Mouse (Mus musculus) midbrain, embryonic 16.5 days (tissue): Measurements from ENCODE around the gene Ppp1r32. TPM values are rescaled to one million over a fixed set of nuclear protein-coding genes. Genes with fewer than 3 reads are reported as not detected.

ENCODE experiments used
- ATAC-seq: fragments of 200-750 bp; cut with Nextera tagmentation; 2 replicates; pipeline ENCODE4 v1.8.0; 2017; ENCODE audit warnings: moderate TSS enrichment
- H3K27ac ChIP-seq: fragments of 300-500 bp; sonication (generic); 2 replicates; pipeline ENCODE4 v1.5.1; 2014; ENCODE audit warnings: mild to moderate bottlenecking, low read length, mixed read lengths
- H3K27me3 ChIP-seq: fragments of 300-500 bp; sonication (generic); 2 replicates; pipeline ENCODE4 v1.6.1; 2014; ENCODE audit warnings: low read depth, low read length, mixed read lengths; ENCODE audit not compliant: control insufficient read depth, insufficient read depth
- H3K36me3 ChIP-seq: fragments of 300-500 bp; sonication (generic); 2 replicates; pipeline ENCODE4 v1.6.1; 2014; ENCODE audit warnings: mild to moderate bottlenecking, low read length, moderate library complexity, mixed read lengths; ENCODE audit not compliant: control insufficient read depth, insufficient read depth
- H3K4me1 ChIP-seq: fragments of 300-500 bp; sonication (generic); 2 replicates; pipeline ENCODE4 v1.6.1; 2014; ENCODE audit warnings: mild to moderate bottlenecking, low read length, mixed read lengths; ENCODE audit not compliant: control insufficient read depth, insufficient read depth
- H3K4me2 ChIP-seq: fragments of 300-500 bp; sonication (generic); 2 replicates; pipeline ENCODE4 v1.6.1; 2014; ENCODE audit warnings: mild to moderate bottlenecking, low read length, mixed read lengths
- H3K4me3 ChIP-seq: fragments of 300-500 bp; sonication (generic); 2 replicates; pipeline ENCODE4 v1.5.1; 2014; ENCODE audit warnings: low read depth, mild to moderate bottlenecking, low read length, moderate library complexity, mixed read lengths
- H3K9ac ChIP-seq: fragments of 300-500 bp; sonication (generic); 2 replicates; pipeline ENCODE4 v1.6.1; 2014; ENCODE audit warnings: low read depth, low read length, mixed read lengths
- H3K9me3 ChIP-seq: fragments of 300-500 bp; sonication (generic); replicated peaks from 2 replicates; pipeline ENCODE4 v1.6.1; 2014; ENCODE audit warnings: mild to moderate bottlenecking, low read length, mixed read lengths; ENCODE audit not compliant: control insufficient read depth, poor library complexity, severe bottlenecking
- WGBS: fragments of 180-500 bp; shearing (Covaris S2); extraction: QIAGEN DNeasy Blood & Tissue Kit; methylation state at CpG from one replicate; pipeline ENCODE4 v1.1.7; 2014; 5-methylcytosine and 5-hydroxymethylcytosine counted together
- polyA plus RNA-seq: library from polyadenylated mRNA; unstranded; fragments of >200 nt; fragmentation: Nextera tagmentation; extraction: Ambion mirVana; gene quantifications from 2 replicates; pipeline ENCODE4 v1.2.1, GENCODE M21; 2015

Gene Ppp1r32
- polyA plus RNA-seq, 1 experiment from 2014 or later = 5.9 TPM

DNA sequence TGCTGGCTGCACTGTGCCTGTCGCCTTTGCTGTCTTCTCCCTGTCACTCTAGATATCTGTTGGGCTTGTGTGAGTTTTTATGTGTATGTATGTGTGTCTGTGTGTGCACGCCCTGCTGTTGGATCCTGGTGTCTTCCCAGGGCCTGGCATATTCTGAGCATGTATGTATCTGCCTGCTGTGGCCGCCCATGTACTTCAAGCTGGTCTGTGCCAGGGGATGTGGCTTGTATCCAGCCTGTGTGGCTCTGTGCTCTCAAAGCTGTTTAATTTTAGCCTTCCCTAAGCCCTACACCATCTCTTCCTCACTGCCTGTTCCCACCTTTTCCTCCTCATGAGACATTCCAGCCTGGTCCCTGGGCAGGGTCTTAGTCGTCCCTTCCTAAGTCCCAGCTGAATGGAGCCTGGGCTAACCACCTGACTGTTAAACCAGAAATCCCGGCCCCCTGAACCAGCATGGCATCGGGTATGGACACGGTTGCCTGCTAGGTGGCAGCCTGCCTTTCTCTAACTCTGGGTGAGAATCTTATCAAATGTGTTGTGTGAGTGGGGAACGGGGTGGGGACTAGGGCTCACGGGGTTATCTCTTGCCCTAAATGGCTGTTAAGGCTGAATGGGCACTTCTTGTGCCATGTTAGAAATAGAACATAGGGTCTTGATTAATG, 48.7 kb downstream of the Ppp1r32 start:
- Histone ChIP-seq H3K4me1 (0 out of 2 replicates have a peak, but pooled peaks cover 3% of the 10 kb centered on the region), H3K27ac (no peak overlapping the region), H3K4me2 (no peak overlapping the region), H3K9ac (no peak overlapping the region), H3K27me3 (no peaks in the 10 kb centered on the region), H3K9me3 (no peaks in the 10 kb centered on the region), H3K36me3 (peaks cover 2% of the 10 kb centered on the region; the same call in 1 of the 2 replicates), H3K4me3 (no peak overlapping the region)
- WGBS = 62% methylated on average over 9 of the region's 9 CpGs
- ATAC-seq = no peak

DNA sequence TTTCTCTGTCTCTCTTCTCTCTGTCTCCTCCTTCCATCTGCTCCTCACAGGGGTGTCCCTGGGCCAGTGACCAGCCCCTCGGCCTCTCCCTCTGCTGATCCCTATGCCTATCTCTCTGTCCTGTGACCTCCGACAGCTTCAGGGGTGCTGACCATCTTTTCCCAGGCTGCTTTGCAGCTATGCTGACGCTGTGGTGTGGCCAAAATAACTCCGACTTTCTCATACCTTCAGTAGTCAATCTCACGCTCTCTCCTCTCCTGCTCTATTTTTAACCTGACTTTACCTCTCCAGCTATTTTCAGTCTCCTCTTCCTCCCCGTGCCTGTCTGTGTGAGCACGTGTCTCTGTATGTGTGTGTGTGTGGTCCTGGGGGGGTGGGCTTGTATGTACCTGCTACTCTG, 49.5 kb downstream of the Ppp1r32 start:
- Histone ChIP-seq H3K9me3 (no peaks in the 10 kb centered on the region), H3K27ac (no peak overlapping the region), H3K9ac (no peak overlapping the region), H3K27me3 (no peaks in the 10 kb centered on the region), H3K4me1 (0 out of 2 replicates have a peak, but pooled peaks cover 3% of the 10 kb centered on the region), H3K4me2 (no peak overlapping the region), H3K36me3 (peaks cover 2% of the 10 kb centered on the region; the same call in 1 of the 2 replicates), H3K4me3 (no peak overlapping the region)
- 81% methylated on average over 7 of the region's 7 CpGs for WGBS
- no peak for ATAC-seq

DNA sequence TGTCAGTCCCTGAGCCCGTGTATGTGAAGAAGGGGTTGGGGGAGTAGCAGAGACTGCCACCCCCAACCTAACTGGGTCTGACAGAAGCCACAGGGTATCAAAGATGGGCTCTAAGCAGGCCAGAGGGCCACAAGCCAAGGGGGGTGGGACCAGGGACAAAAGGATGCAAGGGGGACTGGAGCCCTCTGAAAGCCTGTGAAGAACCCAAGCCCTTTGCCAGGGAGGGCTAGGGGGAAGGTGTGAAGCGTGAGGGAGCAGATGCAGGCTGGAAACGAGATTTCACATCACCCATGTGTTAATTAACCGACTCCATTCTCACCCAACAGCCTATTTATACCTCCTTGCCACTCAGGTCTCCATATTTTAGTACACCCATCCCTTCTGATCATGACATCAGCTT, 50.9 kb downstream of the Ppp1r32 start:
- no peak overlapping the region for H3K27ac ChIP-seq
- no peaks in the 10 kb centered on the region for H3K27me3 ChIP-seq
- no peaks in the 10 kb centered on the region for H3K9me3 ChIP-seq
- H3K4me3 ChIP-seq = no peak overlapping the region
- ATAC-seq = no peak; the same call in 1 of the 2 replicates
- WGBS = 57% methylated on average over 4 of the region's 4 CpGs
- no peak overlapping the region for H3K9ac ChIP-seq
- 0 out of 2 replicates have a peak, but pooled peaks cover 3% of the 10 kb centered on the region for H3K4me1 ChIP-seq
- no peak overlapping the region for H3K4me2 ChIP-seq
- peaks cover 2% of the 10 kb centered on the region; the same call in 1 of the 2 replicates for H3K36me3 ChIP-seq

DNA sequence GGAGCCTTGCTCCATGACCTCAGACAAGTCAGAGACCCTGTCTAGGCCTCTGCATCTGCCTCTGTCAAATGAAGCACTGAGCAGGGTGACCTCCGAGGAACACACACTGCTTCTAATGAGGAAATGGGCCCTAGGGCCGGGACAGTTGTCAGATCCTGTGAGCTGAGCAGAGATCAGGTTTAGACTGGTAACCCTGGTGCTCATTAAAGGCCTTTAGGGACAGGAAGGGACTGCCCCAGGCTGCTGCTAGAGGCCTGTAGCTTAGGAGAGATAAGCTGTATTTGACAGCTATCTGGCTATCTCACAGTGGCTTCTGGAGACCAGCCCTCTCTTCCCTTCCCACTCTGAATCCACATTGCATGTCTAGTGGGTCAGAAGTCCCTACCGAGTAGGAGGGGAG, 51.3 kb downstream of the Ppp1r32 start:
- peak; percentile 9; the same call in 1 of the 2 replicates for ATAC-seq
- no peaks in the 10 kb centered on the region for H3K27me3 ChIP-seq

DNA sequence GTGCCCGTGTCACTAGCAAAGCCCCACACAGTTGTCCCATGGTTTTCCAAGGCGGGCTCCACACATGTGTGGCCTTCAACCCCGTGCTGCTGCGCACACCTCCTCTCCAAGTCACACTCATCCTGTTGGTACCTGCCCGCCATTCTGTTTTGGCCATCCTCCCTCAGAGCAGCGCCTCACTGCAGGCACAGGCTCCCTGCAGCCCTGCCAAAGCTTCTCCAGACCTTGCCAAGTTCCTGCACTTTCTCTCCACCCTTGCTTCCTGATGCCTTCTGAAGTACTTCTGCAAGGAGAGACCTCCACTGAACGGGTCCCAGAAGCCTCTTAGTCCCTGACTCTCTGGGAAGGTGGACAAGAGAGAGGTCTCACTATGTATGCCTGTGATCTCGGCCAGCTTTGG, 53.4 kb downstream of the Ppp1r32 start:
- no peak for ATAC-seq
- H3K27me3 ChIP-seq = no peaks in the 10 kb centered on the region
- WGBS = 94% methylated on average over 8 of the region's 8 CpGs
- no peak overlapping the region for H3K27ac ChIP-seq
- H3K4me2 ChIP-seq = no peak overlapping the region
- H3K4me1 ChIP-seq = 0 out of 2 replicates have a peak, but pooled peaks cover 3% of the 10 kb centered on the region
- H3K9me3 ChIP-seq = no peaks in the 10 kb centered on the region
- H3K9ac ChIP-seq = no peak overlapping the region
- H3K36me3 ChIP-seq = peaks cover 2% of the 10 kb centered on the region; the same call in 1 of the 2 replicates
- H3K4me3 ChIP-seq = no peak overlapping the region

More for the DNA sequence above, 51.3 kb downstream of the Ppp1r32 start:
- no peak overlapping the region for H3K9ac ChIP-seq
- no peak overlapping the region for H3K27ac ChIP-seq
- H3K36me3 ChIP-seq = peaks cover 2% of the 10 kb centered on the region; the same call in 1 of the 2 replicates
- WGBS = 53% methylated on average over 3 of the region's 3 CpGs
- no peaks in the 10 kb centered on the region for H3K9me3 ChIP-seq
- no peak overlapping the region for H3K4me3 ChIP-seq
- H3K4me2 ChIP-seq = no peak overlapping the region
- H3K4me1 ChIP-seq = 0 out of 2 replicates have a peak, but pooled peaks cover 3% of the 10 kb centered on the region

DNA sequence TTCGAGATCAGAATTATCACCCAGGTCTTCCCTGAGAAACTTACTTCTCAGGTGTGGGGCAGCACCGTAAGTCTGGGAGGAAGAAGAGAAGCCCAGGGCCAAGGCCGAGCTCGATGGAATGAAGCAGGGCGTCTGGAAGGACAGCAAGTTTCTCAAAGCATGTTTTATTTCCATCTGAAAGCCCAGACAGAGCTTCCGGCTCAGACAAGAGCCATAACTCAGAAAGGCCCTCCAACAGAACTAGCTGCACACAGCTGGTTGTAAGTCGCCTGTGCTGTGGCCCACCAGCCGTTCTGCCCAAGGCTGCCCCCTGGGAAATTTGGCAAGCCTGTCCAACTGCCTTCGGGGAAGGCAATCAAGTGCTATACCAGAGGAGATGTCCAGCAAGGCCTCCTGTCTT, 55.3 kb downstream of the Ppp1r32 start:
- Histone ChIP-seq H3K4me3 (no peak overlapping the region), H3K9me3 (no peaks in the 10 kb centered on the region), H3K27ac (no peak overlapping the region), H3K27me3 (peaks cover 4% of the 10 kb centered on the region; the same call in 1 of the 2 replicates), H3K36me3 (peaks cover 2% of the 10 kb centered on the region; the same call in 1 of the 2 replicates), H3K9ac (no peak overlapping the region), H3K4me2 (no peak overlapping the region), H3K4me1 (peaks cover 2% of the 10 kb centered on the region; the same call in 1 of the 2 replicates)
- 85% methylated on average over 9 of the region's 9 CpGs for WGBS
- no peak for ATAC-seq

DNA sequence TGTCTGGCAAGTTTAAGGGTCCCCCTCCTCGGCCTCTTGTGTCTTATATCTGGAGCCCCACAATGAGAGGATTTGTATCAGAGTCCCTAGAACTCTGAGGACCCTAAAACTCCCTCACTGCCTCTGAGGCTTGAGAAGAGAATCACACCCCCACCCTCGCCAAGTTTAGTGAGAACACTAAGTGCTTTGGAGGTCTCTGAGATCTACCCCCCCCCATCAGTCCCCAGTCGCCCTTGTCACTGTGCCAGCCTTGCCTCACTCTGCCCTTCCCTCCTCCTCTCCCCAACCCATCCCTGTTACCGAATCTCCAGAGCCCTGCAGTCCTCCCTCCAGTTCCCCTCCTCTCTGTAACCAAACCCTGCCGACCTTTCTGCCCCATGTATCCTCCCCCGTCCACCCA, 55.9 kb downstream of the Ppp1r32 start:
- H3K4me1 ChIP-seq = peaks cover 8% of the 10 kb centered on the region
- ATAC-seq = no peak
- H3K36me3 ChIP-seq = peaks cover 2% of the 10 kb centered on the region; the same call in 1 of the 2 replicates
- H3K9ac ChIP-seq = 0 out of 2 replicates have a peak overlapping the region, but pooled peaks have one; percentile 10
- H3K4me2 ChIP-seq = no peak overlapping the region
- H3K27ac ChIP-seq = no peak overlapping the region
- peaks cover 4% of the 10 kb centered on the region; the same call in 1 of the 2 replicates for H3K27me3 ChIP-seq
- H3K4me3 ChIP-seq = no peak overlapping the region
- WGBS = 64% methylated on average over 6 of the region's 6 CpGs
- no peaks in the 10 kb centered on the region for H3K9me3 ChIP-seq

DNA sequence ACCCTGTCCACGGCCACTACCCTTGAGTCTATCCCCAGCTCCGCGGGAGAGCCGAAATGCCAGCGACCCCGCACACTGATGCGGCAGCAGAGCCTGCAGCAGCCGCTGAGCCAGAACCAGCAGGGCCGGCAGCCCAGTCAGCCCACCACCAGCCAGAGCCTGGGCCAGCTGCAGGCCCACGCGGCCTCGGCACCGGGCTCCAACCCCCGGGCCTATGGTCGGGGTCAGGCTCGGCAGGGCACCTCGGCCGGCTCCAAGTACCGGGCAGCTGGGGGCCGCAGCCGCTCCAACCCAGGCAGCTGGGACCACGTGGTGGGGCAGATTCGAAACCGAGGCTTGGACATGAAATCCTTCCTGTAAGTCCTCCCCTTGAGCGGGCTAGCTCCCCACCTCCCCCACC, 56.4 kb downstream of the Ppp1r32 start:
- H3K36me3 ChIP-seq = peaks cover 2% of the 10 kb centered on the region; the same call in 1 of the 2 replicates
- H3K27me3 ChIP-seq = peaks cover 4% of the 10 kb centered on the region; the same call in 1 of the 2 replicates
- WGBS = 32% methylated on average over 25 of the region's 25 CpGs
- no peak overlapping the region for H3K27ac ChIP-seq
- H3K4me2 ChIP-seq = no peak overlapping the region
- no peak overlapping the region for H3K4me3 ChIP-seq
- H3K9me3 ChIP-seq = no peaks in the 10 kb centered on the region
- H3K9ac ChIP-seq = no peak overlapping the region
- peaks cover 9% of the 10 kb centered on the region for H3K4me1 ChIP-seq
- no peak for ATAC-seq
